Mouse (Mus musculus): ENCODE measurements around the gene Spred2.
"Not testable (repeated sequence)": the region's sequence is repeated elsewhere in the genome, so short reads cannot be mapped to it uniquely, and the experiment has no call there.

The Spred2 gene

GRCm38 (mm10) chr11:20056168-20056567 lies 132.0 kb downstream of the Spred2 start:
- no peak for DNase-seq (ENCODE audit: low spot score)

DNA sequence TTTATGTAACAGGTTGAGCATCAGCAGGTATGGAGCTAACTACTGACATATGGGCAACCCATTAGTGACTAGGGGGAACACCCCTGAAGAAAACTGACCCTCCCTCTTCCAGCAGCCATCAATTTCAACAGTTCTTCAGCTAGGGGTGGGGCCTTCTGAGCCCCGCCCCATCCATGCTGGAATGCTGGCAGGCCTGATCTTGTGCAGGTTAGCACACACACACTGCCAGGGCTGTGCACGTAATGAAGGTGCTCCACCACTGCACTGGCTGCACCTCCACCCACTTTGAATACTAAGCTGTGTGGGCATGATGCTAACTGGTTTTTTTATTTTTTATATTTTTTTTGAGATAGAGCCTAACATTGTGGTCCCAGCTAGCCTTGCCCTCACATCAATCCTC lies 133.3 kb downstream of the Spred2 start:
- no peak for DNase-seq (ENCODE audit: low spot score)

DNA sequence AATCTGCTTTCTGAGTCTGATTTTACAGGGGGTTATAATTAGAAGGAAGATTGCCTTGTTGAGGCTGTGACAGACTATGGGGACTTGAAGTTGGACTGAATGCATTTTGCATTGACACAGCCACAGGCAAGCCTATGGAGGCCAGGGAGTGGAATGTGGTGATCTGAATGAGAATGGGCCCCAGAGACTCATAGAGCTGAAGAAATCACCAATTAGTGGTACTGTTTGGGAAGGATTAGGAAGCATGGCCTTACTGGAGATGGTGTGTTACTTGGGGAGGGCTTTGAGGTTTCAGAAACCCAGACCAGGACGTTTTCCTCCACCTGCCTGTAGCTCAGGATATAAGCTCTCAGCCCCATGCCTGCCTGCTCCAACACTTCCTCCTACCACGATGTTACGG lies 135.6 kb downstream of the Spred2 start:
- DNase-seq (ENCODE audit: low spot score): no peak

DNA sequence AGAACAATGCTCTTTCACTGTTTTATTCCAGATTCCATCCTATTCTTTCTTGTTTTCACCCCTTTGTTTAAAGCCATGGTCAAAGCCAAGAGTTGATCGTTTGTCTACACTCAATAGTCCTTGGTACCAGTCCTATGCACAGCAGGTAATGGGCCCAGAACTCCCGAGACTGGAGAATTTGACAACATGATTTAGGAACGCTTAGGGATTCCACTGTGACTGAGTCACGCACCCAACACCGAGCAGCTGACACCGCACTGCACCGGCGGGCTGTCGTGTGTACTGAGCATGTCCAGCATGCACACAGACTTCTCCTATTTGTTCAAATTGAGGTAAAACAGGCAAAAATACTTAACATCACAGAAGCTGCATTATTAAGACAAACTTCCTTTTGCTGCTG lies 138.6 kb downstream of the Spred2 start:
- not testable (repeated sequence) for DNase-seq (ENCODE audit: low spot score)

DNA sequence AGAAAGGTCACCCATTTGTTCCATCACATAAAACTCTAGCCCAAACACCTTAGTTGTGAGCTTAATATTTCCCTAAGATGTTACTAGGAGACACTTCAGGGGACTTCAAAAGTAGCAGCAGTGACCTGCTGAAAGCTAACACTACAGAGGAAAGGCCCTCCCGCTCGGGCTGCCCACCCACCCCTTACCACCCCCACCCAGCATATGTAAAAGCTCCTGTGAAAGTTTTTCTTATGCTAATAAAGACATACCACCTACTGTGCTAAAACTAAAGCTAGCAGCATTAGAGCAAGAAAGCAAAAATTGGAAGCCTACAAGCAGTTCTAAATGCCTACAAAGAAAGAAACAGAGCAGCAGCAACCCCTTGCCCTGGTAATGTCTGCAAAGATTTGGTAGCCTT lies 139.9 kb downstream of the Spred2 start:
- DNase-seq (ENCODE audit: low spot score): not testable (repeated sequence)

DNA sequence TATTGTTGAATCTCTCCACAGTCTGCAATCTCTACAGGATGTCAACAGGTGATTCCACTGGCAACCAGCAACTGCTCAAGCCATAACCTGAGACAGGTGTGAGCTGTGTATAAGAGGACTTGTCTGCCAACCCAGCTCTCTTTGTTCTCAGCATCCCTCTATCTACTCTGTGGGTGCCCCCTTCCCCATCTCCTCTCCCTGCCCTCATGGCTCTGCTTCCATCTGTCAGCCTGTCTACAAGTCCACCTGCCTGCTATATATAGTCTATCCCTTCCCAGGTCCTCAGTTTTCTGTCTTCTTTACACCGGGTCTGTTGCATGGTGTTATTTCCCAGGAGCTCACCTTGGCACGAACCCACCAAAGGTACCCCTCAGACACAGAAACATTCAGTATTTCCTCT lies 140.8 kb downstream of the Spred2 start:
- no peak for DNase-seq (ENCODE audit: low spot score)

- peak; percentile 28 for DNase-seq (ENCODE audit: low spot score)
These were observed 141.9 kb downstream of the Spred2 start for GRCm38 (mm10) chr11:20066106-20066505.

DNA sequence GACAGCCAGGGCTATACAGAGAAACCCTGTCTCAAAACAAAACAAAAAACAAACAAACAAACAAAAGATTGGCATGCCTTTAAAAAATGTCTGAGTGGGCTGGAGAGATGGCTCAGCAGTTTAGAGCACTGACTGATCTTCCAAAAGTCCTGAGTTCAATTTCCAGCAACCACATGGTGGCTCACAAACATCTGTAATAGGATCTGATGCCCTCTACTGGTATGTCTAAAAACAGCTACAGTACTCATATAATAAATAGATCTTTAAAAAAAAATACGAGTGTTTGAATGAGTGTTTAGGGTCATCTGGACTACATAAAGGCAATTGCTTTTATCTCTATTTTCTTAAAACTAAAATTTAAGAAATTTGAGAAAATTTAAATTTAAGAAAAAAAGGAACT lies 143.3 kb downstream of the Spred2 start:
- DNase-seq (ENCODE audit: low spot score): peak; percentile 27

- DNase-seq (ENCODE audit: low spot score): no peak
These were observed 144.3 kb downstream of the Spred2 start for GRCm38 (mm10) chr11:20068346-20069004.

- peak; percentile 80 for DNase-seq (ENCODE audit: low spot score)
These were observed 148.0 kb downstream of the Spred2 start for GRCm38 (mm10) chr11:20072174-20072573.

DNA sequence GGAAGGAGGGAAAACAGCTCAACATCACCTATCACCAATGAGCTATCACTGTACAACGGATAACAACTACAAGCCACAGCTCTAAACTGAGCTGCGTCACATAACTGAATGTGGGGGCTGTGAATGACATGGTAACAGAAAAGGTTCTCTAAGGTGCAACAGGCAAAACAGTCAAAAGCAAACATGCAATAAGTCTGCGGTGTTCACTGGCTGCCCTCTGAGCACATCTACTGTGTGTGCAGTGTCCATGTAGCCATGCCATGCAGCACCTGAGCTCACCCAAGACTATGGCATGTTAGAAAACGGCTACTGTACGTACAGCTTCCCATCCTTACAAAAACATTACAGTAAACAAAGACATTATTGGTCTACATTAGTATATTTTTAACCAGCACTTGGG lies 148.7 kb downstream of the Spred2 start:
- no peak for DNase-seq (ENCODE audit: low spot score)

All from MN1 (cell line).